Mouse (Mus musculus): ENCODE measurements around the gene Gm28778. TPM values are rescaled to one million over a fixed set of nuclear protein-coding genes. Genes with fewer than 3 reads are reported as not detected.

Gm28778 gene
- total and polyA plus RNA-seq, 3 experiments = 2.0 TPM; not detected in 2

GRCm38 (mm10) chr1:53352327-53353261, 55.7 kb downstream of the Gm28778 start, which contains the start of the genes Asdurf, Gm28551 and Asnsd1:
Gene Asdurf, minus strand, starts transcription at chr1:53352619.
Gene Gm28551, minus strand, starts transcription at chr1:53352667.
Gene Asnsd1, minus strand, starts transcription at chr1:53352752.
- no peaks in the 10 kb centered on the region for H3K9me3 ChIP-seq (replicated peaks; ENCODE audit: insufficient read depth, low read length)
- peak; percentile 70; the same call in 1 of the 2 replicates for TF ChIP-seq TBP (IDR thresholded peaks at IDR 0.05; ENCODE audit: low read depth, low read length)
- peak; percentile 90 for TF ChIP-seq RAD21 (IDR thresholded peaks at IDR 0.05; ENCODE audit: low read depth, low read length)
- TF ChIP-seq SMC3 (IDR thresholded peaks at IDR 0.05; ENCODE audit: low read depth, low read length) = peak; percentile 73
- TF ChIP-seq NRF1 (IDR thresholded peaks at IDR 0.05; ENCODE audit: insufficient read depth, low read depth, low read length, poor library complexity, severe bottlenecking) = peak; percentile 98
- TF ChIP-seq TCF12 (IDR thresholded peaks at IDR 0.05; ENCODE audit: low read depth, low read length) = peak; percentile 41; the same call in 1 of the 2 replicates
- TF ChIP-seq E2F4 (IDR thresholded peaks at IDR 0.05; ENCODE audit: borderline replicate concordance, low read depth, low read length) = peak; percentile 81; the same call in 1 of the 2 replicates
- peak; percentile 65; the same call in 1 of the 2 replicates for TF ChIP-seq MYC (IDR thresholded peaks at IDR 0.05; ENCODE audit: low read depth, low read length)
- peak; percentile 64; the same call in 1 of the 2 replicates for TF ChIP-seq POLR2AphosphoS2 (IDR thresholded peaks at IDR 0.05; ENCODE audit: low read length)
- TF ChIP-seq POLR2A (IDR thresholded peaks at IDR 0.05; ENCODE audit: control insufficient read depth in 1 of 2, insufficient read depth in 1 of 2, low read depth in 1 of 2, low read length in 2 of 2, poor library complexity in 1 of 2) = peak; percentile 81 to 93
- TF ChIP-seq ZMIZ1 (IDR thresholded peaks at IDR 0.05; ENCODE audit: low read depth, low read length) = peak; percentile 81
- TF ChIP-seq ZNF384 (IDR thresholded peaks at IDR 0.05; ENCODE audit: low read depth, low read length) = no peak
- no peak; the same call in 1 of the 2 replicates for TF ChIP-seq KAT2A (conservative IDR thresholded peaks at IDR 0.05; ENCODE audit: low read depth, low read length)
- TF ChIP-seq HCFC1 (IDR thresholded peaks at IDR 0.05; ENCODE audit: low read depth, low read length) = peak; percentile 81
- TF ChIP-seq MAX (IDR thresholded peaks at IDR 0.05; ENCODE audit: low read length) = no peak
- peak; percentile 79 for TF ChIP-seq ELF1 (IDR thresholded peaks at IDR 0.05; ENCODE audit: low read depth, low read length)
- TF ChIP-seq GATA1 (IDR thresholded peaks at IDR 0.05; ENCODE audit: low read depth, low read length) = no peak
- peak; percentile 78; the same call in 1 of the 2 replicates for TF ChIP-seq MAZ (IDR thresholded peaks at IDR 0.05; ENCODE audit: low read depth, low read length)
- no peak for TF ChIP-seq ZKSCAN1 (IDR thresholded peaks at IDR 0.05; ENCODE audit: low read depth, low read length)
- TF ChIP-seq USF1 (IDR thresholded peaks at IDR 0.05; ENCODE audit: low read depth, low read length) = no peak
- peak in 2 of 3 experiments; percentile 16 to 76; a peak in 2 of 6 replicates for TF ChIP-seq CTCF (IDR thresholded peaks at IDR 0.05 in 2 of 3, conservative IDR thresholded peaks at IDR 0.05 in 1 of 3; ENCODE audit: control insufficient read depth in 1 of 3, insufficient read depth in 1 of 3, low read depth in 2 of 3, low read length in 3 of 3, poor library complexity in 1 of 3, severe bottlenecking in 1 of 3)
- TF ChIP-seq NELFE (IDR thresholded peaks at IDR 0.05; ENCODE audit: low read depth, low read length) = peak; percentile 93
- TF ChIP-seq CHD2 (IDR thresholded peaks at IDR 0.05; ENCODE audit: low read length) = no peak
- peak; percentile 80 for TF ChIP-seq ZC3H11A (IDR thresholded peaks at IDR 0.05; ENCODE audit: low read depth, low read length)
- no peak for TF ChIP-seq TAL1 (IDR thresholded peaks at IDR 0.05; ENCODE audit: low read length)
- peak within 1 kb of the TSS; percentile 26 for H3K27ac ChIP-seq (ENCODE audit: control insufficient read depth, low read depth, low read length)
- H3K9ac ChIP-seq (ENCODE audit: control insufficient read depth, low read depth, low read length, poor library complexity, severe bottlenecking) = peak within 1 kb of the TSS; percentile 81
- peaks cover 7% of the 10 kb centered on the region; the same call in 1 of the 2 replicates for H3K79me2 ChIP-seq (ENCODE audit: control insufficient read depth, insufficient read depth, low read length, poor library complexity)
- peak; percentile 97 for DNase-seq (ENCODE audit: low read depth, low spot score)
- H3K4me1 ChIP-seq (ENCODE audit: control insufficient read depth in 1 of 2, insufficient read depth in 2 of 2, low read length in 2 of 2) = no peaks in the 10 kb centered on the region; a peak in 1 of 4 replicates
- H3K27me3 ChIP-seq (ENCODE audit: control insufficient read depth in 1 of 2, insufficient read depth in 2 of 2, low read length in 2 of 2) = no peaks in the 10 kb centered on the region
- peak within 1 kb of the TSS; percentile 65 to 68 for H3K4me3 ChIP-seq (ENCODE audit: control insufficient read depth in 1 of 2, insufficient read depth in 1 of 2, low read depth in 2 of 2, low read length in 2 of 2)
- peaks cover 5 to 9% of the 10 kb centered on the region in 2 experiments; a peak in 3 of 4 replicates for H3K36me3 ChIP-seq (ENCODE audit: control insufficient read depth in 1 of 2, insufficient read depth in 2 of 2, low read length in 2 of 2)

Data from MEL (cell line).